Mouse (Mus musculus) bone marrow, adult 2 months (tissue): Measurements from ENCODE around the gene Setd4.

ENCODE experiments used
- CTCF ChIP-seq: fragments of 200-500 bp; IDR thresholded peaks from 2 replicates; pipeline ENCODE4 v1.5.1; 2011; ENCODE audit warnings: low read length, control low read depth; ENCODE audit not compliant: control insufficient read depth, insufficient read depth
- POLR2A ChIP-seq: fragments of 200-500 bp; IDR thresholded peaks from 2 replicates; pipeline ENCODE4 v1.6.1; 2011; ENCODE audit warnings: low read depth, mild to moderate bottlenecking, control low read depth, low read length, borderline replicate concordance; ENCODE audit not compliant: control insufficient read depth

DNA sequence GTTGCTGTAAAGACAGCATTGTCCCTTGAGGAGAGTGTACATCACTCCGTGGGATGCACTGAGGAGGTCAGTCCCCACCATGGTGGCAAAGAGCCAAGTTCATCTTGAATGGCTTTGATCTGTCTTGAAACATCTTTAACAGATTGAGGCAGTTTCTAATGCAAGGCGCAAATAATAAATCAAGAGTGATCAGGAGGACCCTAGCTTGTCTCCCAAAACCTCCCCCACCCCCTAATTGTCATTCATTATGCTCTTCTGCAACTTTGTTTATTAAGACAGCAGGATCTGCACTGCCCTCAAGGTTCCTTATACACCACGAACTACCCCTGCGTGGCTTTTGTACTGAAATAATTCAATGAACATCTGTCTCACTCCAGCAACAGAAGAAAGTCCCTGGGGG lies 1.7 kb upstream of the Setd4 start, which contains the start of gene Cbr1:
- TF ChIP-seq CTCF (no peak), POLR2A (no peak)
